Mouse (Mus musculus) CD8-positive naive resting alpha-beta T cell, adult 2 months (primary cell): ENCODE measurements around the gene Rnaseh1.

ENCODE experiments used
- DNase-seq, 2 experiments: peaks; one replicate each; pipeline ENCODE4 v3.0.0; 2022; ENCODE audit warnings: low read depth in 2 of 2, low spot score in 2 of 2

Gene Rnaseh1

DNA sequence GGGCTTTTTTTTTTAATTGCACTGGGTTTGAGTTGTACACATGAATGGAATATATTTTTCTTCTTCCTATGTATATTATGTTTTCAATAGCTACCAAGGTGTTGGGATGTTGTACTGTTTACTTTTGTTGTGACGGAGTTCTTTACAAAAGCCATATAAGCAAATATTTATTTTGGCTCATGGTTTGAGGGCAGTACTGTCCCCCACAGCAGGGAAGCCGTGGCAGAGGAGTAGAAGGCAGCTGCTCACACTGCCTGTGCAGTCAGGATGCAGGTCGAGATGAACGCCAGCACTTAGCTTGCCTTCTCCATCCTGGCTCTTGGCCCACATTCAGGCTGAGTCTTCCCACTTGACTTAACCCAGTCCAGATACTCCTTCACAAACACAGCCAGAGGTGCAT lies 17.3 kb downstream of the Rnaseh1 start:
- no peak for DNase-seq

DNA sequence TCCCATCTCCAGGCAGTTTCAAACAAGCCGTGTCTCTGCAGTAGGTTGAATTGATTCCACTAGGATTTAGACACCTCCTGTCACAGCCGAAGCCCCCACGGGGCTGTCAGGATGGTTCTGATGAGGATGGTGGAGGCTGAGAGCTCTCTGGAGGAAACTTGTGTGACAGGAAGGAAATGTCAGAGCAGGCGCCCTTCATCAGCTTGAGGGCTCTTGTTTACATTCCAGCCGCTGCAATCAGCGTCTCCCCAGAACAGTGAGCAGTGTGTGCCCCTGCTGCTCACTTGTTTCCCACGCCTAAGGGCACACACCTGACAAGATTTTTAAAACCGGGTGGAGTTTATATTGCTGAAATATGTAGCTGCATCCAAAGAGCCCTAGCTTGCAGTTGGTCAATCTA lies 17.9 kb downstream of the Rnaseh1 start:
- DNase-seq = no peak

DNA sequence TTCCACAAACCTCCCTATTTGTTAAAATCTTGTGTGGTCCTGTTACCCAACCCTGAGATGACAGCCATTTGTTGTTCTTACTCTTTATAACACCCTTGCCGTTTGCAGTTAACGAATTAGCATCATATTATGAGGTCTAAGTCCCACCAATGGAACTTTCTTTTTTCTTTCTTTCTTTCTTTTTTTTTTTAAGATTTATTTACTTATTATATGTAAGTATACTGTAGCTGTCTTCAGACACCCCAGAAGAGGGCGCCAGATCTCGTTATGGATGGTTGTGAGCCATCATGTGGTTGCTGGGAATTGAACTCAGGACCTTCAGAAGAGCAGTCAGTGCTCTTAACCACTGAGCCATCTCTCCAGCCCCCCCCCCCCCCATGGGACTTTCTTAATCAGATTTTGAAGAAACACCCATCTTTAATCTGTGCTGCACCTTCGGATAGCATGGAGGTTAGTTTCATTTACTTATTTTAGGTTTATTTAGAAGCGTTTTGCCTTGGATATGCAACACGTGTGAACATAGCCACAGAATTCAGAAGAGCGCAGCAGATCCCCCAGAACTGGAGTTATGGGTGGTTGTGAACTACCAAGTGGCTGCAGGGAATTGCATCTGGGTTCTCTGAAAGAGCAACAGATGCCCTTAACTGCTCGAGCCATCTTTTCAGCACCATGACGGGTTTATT lies 24.8 kb downstream of the Rnaseh1 start:
- no peak for DNase-seq

DNA sequence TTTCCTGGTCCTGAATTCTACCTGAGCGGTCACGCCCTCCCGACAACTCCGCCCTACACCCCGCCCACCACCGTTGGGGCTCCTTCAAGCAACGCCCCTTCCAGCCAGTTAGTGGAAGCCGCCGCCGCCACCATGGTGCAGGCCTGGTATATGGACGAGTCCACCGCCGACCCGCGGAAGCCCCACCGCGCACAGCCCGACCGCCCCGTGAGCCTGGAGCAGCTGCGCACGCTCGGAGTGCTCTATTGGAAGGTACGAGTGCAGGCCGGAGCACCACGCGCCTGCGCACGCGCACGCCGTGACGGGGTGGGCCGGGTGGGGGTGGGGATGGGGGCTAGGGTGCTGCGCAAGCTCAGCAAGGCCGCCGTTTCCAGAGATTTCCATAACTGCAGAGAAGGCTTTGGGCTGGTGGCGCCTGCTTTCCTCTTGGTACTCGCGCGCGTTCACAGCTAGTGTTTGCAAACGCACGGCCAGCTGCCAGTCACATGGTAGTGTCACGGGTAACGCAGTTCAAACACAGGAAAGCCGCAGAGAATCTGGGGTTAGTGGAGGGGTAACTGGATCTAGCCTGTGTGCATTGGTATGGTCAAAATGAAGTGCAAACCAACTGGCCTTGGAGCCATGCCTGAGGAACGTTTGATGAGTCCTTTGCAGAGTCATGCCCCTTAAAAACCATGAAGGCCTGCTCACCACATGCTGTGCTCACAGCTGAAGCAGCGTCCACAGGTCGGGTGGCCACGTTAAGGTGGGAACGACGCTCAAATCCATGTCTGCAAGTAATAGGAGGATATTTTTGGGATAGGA lies 25.9 kb downstream of the Rnaseh1 start, which contains the start of gene Adi1:
Adi1 (plus strand) TSS at position 111 of the 804 bp plus-strand sequence.
- peak; percentile 68 to 75 for DNase-seq

DNA sequence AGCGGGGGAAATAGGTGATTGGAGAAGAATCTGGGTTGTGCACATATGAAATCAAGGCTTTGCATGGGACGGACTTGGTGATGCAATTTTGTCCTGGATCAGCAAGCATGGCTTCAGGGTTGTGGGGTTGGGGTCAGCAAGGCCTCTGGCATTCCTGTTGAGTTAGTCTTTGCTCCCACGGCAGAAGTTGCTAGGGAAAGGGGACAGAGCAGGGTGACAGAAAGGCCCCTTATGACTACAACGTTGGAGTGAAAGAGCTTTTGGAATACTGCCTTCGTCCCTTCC lies 26.5 kb downstream of the Rnaseh1 start:
- DNase-seq = no peak

DNA sequence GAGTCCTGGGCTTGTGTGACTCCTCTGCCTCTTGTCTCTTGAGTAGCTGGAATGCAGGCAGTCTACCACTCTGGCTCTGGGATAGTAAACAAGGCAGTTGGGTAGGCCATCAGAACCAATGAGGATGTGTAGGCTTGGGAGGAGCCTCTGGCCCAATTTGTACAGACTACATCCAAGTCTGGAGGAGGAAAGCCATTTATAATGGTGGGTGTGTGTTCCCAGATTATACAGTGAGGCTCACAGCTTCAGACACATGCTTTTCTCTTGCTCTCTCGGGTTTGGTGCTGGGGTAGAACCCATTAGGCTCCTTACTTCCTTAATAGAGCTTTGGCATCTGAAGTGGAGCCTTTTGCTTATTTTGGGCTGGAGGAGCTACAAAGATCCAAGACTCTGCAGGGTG lies 35.3 kb downstream of the Rnaseh1 start:
- DNase-seq = no peak

DNA sequence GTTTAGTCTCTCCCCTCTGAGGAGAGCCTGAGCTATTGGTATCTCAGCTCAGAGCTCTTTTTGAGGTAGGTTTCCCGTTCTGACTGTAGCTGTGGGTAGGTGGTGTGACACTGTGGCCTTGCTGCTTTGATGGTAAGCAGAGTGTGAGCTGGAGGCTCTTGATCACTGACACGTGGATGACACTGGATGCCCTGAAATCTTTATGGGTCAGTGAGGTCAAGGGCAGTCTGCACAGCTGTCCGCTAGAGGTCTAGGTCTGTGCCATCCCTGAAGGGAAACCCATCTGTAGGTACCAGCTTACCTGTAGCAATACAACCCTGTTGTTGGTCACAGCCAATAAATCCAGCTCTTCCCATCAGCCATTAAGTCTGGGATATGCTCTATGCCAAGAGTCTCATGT lies 36.4 kb downstream of the Rnaseh1 start:
- DNase-seq = no peak

DNA sequence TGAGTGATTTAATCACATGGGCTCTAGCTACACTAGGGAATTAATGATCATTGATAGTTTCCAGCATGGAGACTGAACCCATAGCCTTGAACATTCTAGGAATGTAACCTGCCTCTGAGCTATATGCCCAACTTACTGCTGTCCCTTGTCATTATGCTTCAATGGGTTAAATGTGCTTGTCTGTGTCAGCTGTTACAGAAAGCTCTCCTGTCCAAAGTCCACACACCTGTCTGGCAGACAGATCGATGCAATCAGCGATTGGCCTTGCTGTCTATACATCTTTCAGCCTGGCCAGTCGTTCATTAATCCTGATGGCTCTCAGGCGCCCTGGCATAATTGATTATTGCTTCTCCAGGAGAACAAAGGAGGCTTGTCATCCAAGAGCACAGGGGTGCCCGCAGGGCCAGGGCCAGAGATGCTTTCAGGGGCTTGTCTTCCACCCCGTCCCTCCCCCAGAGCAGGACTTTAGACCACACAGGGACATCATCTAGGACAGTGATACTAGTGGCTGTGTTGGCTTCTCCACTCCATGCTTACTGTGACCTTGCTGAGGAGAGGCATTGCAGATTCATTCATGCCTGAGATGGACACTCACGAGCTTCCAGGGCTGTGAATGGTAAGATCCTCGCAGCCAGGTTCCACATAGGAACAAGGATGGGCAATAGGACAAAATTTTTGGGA lies 36.9 kb downstream of the Rnaseh1 start:
- DNase-seq = no peak

DNA sequence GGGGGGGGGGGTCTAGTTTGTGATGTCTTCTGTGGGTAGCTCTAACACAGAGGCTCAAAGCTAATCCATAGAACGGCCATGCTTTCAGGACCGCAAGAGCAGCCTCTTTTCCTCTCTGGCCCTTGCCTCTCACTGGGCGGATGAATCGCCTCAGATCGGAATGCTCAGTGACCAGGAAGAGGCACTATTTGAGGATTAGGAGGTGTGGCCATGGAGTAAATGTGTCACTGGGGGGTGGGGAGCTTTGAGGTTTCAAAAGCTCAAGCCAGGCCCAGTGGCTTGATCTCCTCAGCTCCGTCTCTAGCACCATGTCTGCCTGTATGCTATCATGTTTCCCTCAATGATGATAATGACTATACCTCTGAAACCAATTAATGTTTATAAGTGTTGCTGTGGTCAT lies 39.6 kb downstream of the Rnaseh1 start:
- DNase-seq = no peak

DNA sequence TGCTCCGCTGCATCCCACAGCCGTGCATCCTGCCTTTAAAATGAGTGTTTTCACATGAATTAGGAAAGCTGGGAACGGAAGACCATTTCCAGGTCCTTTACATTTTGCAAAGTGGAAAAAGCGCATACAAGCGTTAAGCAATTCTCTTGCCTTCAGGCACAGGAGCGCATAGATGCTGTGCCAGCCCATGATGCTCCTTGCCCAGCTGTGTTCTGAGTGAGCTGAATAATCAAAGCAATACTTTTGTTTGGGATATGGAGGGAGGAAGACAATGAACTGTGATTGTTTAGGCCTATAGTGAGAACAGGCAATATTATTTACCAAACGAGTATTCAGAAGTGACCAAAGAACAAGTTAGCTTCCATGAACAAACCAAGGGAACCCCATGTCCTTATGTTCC lies 41.3 kb downstream of the Rnaseh1 start:
- no peak for DNase-seq

DNA sequence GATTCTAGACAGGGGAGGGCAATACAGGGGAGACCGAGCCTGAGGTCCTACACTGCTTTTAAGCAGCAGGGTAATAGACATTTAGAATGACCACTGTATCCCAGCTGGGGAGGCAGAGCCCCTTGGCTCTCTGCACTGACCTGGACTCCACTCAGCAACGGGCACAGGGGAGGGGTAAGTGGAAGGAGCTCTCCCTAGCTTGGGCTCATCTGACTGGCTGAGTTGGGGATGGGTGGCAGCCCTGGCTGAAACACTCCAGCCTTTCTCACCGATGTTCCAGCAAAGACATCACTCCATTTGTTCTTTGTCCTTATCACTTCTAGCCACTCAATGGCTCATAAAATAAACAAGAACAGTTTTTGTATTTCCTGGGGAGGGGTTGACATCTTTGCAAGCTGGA lies 44.3 kb downstream of the Rnaseh1 start:
- DNase-seq = no peak

DNA sequence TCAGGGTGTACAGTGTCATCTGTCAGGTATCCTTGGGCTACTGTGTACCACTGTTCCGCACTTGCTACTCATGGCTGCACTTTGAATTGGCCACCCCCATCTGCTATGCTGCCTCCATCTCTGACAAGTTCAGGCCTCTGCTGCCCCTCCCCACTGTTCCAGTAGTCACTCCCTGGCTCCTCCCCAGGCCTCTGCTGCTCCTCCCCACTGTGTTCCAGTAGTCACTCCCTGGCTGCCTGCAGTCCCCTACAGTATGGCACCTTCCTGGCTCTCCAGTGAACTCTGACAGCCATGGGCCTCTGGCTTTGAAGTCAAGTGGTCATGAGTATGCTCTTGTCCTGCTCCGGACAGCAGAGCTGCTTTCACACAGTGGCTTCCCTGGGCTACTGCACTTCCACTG lies 44.8 kb downstream of the Rnaseh1 start:
- no peak for DNase-seq

DNA sequence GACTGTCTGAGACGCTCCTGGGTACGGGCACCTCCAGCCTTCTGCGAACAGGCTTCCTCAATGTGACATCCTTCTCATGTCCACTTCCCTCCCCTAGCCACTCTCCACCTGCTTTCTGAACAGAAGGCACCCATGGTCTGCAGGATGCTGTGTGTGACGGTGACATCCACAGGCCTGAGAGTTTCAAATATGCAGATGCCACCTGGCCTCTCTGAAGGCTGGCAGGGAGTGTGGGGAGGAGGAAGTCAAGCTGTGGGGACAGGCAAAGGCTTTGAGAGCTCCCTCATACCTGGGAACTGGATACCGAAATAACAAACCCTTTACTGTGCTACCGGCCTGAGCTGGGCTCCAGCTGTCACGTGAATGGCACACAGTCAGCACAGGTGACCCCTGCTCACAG lies 45.4 kb downstream of the Rnaseh1 start:
- no peak for DNase-seq

DNA sequence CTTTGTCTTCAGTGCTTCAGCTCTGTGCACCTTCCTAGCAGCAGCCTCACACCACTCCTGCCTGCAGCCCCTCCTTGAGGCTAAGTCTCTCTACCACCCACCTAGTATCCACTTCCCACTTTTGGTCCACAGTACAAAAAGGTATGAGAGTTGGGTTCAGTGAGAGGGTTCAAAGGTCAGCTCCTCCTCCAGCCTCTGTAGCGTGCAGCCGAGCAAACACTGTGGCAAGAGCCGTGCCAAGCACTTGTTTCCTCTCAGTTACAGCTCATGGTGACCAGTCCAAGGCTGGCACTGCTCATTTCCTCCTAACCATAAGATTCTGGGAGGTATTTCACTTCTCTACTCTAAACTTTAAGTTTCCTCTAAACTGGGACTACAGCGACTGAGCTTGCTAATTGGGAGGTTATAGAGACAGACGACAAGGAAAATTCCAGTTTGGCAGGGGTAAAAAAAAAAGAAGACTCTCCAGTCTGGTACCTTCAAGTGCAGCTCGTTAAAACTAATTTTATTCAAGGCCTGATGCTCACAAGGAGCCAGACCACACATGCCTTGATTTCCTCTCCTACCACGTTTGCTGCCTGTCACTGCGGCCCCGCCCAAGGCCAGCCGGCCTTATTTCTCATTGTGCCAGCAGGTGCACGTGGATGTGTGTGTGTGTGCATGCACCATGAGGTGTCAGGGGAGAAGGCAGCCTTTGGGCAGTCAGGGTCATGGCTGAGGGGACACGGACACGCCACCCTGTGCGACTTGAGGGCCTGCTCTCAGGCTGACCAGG lies 48.6 kb downstream of the Rnaseh1 start:
- no peak for DNase-seq

DNA sequence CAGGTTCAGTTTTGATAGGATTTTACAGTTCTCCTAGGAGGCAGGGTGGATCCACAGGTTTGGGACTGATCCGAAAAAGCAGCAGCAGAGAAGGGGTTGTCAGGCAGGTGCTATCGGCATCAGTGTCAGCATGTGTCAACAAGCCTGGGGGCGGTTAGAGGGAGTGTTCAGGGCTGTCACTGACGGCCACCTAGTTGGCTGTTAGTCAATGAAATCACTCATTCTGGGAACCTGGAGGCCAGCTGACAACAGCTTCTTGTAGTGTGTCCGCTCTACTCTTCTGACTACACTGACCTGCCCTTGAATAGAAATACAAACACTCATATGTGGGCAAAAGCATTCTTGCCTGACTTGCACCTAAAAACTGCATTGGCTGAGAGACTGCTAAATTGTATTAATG lies 49.7 kb downstream of the Rnaseh1 start:
- DNase-seq = no peak

DNA sequence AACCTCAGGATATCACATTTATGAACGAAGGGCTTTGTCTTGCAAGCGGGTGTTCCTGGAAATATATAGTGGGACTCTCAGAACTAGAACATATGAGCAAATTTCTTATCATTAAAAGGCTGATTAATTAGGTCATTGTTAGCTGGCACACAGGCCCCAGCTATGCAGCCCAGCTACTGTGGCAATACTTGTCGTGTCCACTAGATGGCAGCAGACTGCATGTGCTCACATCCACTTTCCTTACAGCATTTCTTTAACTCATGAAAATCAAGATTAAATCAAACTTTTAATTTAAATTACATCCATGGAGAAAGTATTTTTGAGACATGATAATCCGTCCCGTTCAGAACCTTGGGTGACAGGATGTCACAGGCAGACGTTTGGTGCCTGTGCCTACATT lies 50.3 kb downstream of the Rnaseh1 start:
- peak; percentile 46 to 65 for DNase-seq

DNA sequence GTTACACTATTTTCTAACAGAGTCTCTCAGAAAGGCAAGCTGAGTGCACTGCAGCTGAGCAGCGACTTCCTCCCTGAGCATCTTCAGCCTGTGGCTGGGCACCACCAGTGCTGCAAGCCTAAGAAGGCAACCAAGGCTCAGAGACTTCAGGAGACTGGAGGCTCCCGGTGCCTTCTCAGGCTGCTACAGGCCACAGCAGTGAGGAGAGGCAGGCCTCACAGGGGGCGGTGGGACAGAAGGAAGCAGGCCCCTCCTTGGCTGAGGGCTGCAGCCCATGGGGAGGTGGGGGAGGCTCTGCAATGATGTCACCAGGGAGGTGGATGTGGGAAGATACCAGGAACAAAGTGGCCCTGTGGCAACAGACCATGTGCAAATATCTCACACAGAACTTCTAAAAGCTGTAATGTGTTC lies 50.7 kb downstream of the Rnaseh1 start:
- DNase-seq = no peak

DNA sequence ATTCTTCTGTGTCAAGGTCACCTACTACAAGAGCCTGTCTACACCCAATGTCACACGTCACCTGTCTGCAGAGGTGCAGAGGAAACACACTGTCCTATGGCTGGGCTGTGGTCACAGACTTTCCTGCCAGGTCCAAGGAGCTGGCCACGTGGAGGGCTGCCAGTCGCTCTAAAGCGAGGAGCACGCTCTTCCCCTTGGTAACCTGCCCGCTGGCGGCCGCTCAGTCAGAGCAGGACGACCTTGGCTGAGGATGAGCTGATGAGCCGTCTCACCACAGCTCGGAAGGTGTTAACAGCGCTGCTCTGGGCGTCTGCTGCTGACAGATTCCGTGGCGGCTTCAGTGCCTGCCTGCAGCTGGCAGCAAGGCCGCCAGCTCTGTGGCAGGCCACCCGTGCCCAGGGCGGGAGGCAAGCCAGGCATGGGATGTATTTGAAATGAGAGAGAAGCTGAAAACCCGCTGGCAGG lies 51.2 kb downstream of the Rnaseh1 start:
- DNase-seq = no peak

DNA sequence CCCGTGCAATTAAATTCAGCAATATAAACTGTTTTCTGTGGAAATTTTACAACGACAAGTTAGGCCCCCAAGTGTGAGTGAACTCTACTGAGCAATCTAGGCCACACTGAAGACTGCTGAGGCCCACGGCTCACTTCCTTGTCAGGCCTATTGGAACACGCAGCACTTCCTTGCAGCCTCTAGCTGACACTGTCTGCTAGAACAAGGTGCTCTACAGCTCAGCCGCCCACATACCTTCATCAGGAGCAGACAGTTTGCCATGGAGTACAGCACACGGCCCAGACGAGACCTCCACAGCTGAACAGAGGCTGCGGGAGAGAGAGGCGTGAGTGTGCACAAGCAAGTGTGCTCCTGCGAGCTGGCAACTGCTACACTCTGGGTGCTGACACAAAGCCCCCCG lies 51.9 kb downstream of the Rnaseh1 start:
- no peak for DNase-seq

DNA sequence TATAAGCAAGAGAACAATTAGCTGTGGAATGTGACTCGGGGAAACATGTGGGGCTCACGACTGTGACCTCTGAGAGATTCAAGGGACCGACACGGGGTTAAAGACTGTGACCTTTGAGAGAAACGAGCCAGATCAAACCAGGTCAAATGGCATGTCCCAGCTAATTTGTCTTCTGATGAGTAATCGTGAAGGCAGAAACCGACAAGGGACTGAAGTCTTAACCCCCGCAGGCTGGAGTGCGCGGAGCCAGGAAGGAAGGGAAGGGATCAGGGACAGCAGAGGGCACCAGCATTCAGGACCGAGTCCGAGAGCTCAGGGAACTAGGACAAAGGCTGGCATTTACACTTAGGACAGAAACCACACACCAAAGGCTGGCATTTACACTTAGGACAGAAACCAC lies 55.0 kb downstream of the Rnaseh1 start:
- DNase-seq = no peak

DNA sequence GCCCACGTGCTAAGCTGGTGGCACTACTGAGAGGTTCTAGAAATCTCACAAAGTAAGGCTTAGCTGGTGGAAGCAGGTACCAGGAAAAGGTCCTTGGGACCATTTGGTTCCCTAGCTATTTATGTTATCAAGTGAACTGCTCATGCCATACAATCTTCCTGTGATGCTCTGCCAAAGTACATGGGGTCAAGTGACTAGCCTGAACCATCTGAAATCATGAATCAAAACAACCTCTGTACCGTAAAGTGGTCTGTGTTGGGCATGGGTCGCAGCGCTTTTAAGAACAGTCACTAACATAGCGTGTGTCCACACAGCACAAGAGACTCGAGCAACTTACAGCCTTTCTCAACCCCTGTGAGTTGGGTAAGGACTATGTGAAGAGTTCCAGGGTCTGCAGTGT lies 55.8 kb downstream of the Rnaseh1 start:
- no peak for DNase-seq

DNA sequence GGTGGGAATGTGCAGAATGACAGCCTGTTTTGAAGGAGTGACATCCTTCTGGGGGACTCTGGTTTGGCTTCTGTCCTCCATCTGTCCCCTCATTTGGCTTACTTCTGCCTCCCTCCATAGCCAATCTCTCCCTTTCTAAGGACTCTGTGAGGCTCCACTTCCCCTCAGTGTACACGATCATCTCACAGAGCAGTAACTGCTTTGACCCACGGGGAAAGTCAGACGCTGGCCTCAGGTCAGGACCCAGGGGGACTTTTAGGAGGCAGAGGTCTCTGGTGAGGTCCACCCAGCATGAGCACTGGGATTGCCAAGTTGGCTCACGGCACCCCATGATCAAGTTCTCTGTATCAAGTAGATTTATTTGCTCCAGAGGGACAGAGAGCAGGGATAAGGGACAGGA lies 58.8 kb downstream of the Rnaseh1 start:
- no peak for DNase-seq
